Mouse (Mus musculus) C2C12 (cell line): ENCODE measurements around the gene Phtf2. TPM values are rescaled to one million over a fixed set of nuclear protein-coding genes. Genes with fewer than 3 reads are reported as not detected.
"Not testable (repeated sequence)": the region's sequence is repeated elsewhere in the genome, so short reads cannot be mapped to it uniquely, and the experiment has no call there.

Experiments
- H3K27me3 ChIP-seq: one replicate; pipeline ENCODE4 v1.6.1; 2011; ENCODE audit not compliant: control insufficient read depth, insufficient read depth, insufficient read length
- H3K36me3 ChIP-seq: one replicate; pipeline ENCODE4 v1.6.1; 2011; ENCODE audit not compliant: control insufficient read depth, insufficient read depth
- H3K4me3 ChIP-seq: one replicate; pipeline ENCODE4 v1.5.1; 2011; ENCODE audit warnings: mild to moderate bottlenecking, control low read depth; ENCODE audit not compliant: poor library complexity, insufficient read depth, severe bottlenecking
- H3K79me2 ChIP-seq: one replicate; pipeline ENCODE4 v1.6.1; 2011; ENCODE audit not compliant: control insufficient read depth, insufficient read depth
- H3K79me3 ChIP-seq: one replicate; pipeline ENCODE4 v1.6.1; 2011; ENCODE audit warnings: low read depth, control low read depth
- H3ac ChIP-seq: one replicate; pipeline ENCODE3; 2011; ENCODE audit warnings: low read depth; ENCODE audit not compliant: control insufficient read depth, insufficient read length
- CEBPB ChIP-seq: IDR thresholded peaks from one replicate; pipeline ENCODE4 v1.6.1; 2011; ENCODE audit warnings: low read depth, mild to moderate bottlenecking, control low read depth, moderate library complexity
- CTCF ChIP-seq: IDR thresholded peaks from one replicate; pipeline ENCODE4 v1.5.1; 2011; ENCODE audit not compliant: control insufficient read depth, insufficient read depth, insufficient read length
- FOSL1 ChIP-seq: IDR thresholded peaks from one replicate; pipeline ENCODE4 v1.8.0; 2011; ENCODE audit warnings: mild to moderate bottlenecking, low read length; ENCODE audit not compliant: poor library complexity, insufficient read depth, severe bottlenecking
- MAX ChIP-seq: IDR thresholded peaks from one replicate; pipeline ENCODE4 v1.6.1; 2011; ENCODE audit warnings: mild to moderate bottlenecking, control low read depth
- MYOD1 ChIP-seq: IDR thresholded peaks from one replicate; pipeline ENCODE4 v1.6.1; 2011; ENCODE audit warnings: low read depth; ENCODE audit not compliant: control insufficient read depth, insufficient read length
- MYOG ChIP-seq: IDR thresholded peaks from one replicate; pipeline ENCODE4 v1.6.1; 2011; ENCODE audit not compliant: control insufficient read depth, insufficient read length; ENCODE audit errors: extremely low read depth
- USF1 ChIP-seq: IDR thresholded peaks from one replicate; pipeline ENCODE4 v1.6.1; 2011; ENCODE audit warnings: low read depth, mild to moderate bottlenecking, control low read depth, moderate library complexity
- polyA plus RNA-seq: library from polyadenylated mRNA; unstranded; fragments of >200 nt; fragmentation: generic; extraction: Trizol; gene quantifications from one replicate; pipeline ENCODE4 v1.2.1, GENCODE M21; 2012; ENCODE audit warnings: missing spikeins

The Phtf2 gene
- polyA plus RNA-seq, 1 experiment = 3.4 TPM

- no peak overlapping the region for H3ac ChIP-seq
- no peaks in the 10 kb centered on the region for H3K27me3 ChIP-seq
- H3K36me3 ChIP-seq = no peaks in the 10 kb centered on the region
- H3K4me3 ChIP-seq = no peak overlapping the region
- H3K79me2 ChIP-seq = no peaks in the 10 kb centered on the region
- TF ChIP-seq USF1 = no peak
- TF ChIP-seq MYOD1 = peak; percentile 56
- no peaks in the 10 kb centered on the region for H3K79me3 ChIP-seq
Measured at GRCm38 (mm10) chr5:20749535-20749934, 132.4 kb downstream of the Phtf2 start.

- Histone ChIP-seq H3K79me2 (no peaks in the 10 kb centered on the region), H3K4me3 (no peak overlapping the region), H3ac (no peak overlapping the region), H3K27me3 (no peaks in the 10 kb centered on the region), H3K79me3 (no peaks in the 10 kb centered on the region), H3K36me3 (no peaks in the 10 kb centered on the region)
- TF ChIP-seq CEBPB = no peak
Measured at GRCm38 (mm10) chr5:20748856-20749255, 133.1 kb downstream of the Phtf2 start.

GRCm38 (mm10) chr5:20748142-20748541, 133.8 kb downstream of the Phtf2 start:
- H3K79me2 ChIP-seq = no peaks in the 10 kb centered on the region
- no peaks in the 10 kb centered on the region for H3K27me3 ChIP-seq
- no peak overlapping the region for H3ac ChIP-seq
- no peak for TF ChIP-seq FOSL1
- TF ChIP-seq USF1 = no peak
- TF ChIP-seq MAX = no peak
- no peak for TF ChIP-seq CEBPB
- no peak for TF ChIP-seq MYOD1
- no peak for TF ChIP-seq CTCF
- TF ChIP-seq MYOG = no peak
- H3K79me3 ChIP-seq = no peaks in the 10 kb centered on the region
- no peak overlapping the region for H3K4me3 ChIP-seq
- H3K36me3 ChIP-seq = no peaks in the 10 kb centered on the region

GRCm38 (mm10) chr5:20741936-20742335, 140.0 kb downstream of the Phtf2 start:
- Histone ChIP-seq H3K4me3 (no peak overlapping the region), H3K79me3 (no peaks in the 10 kb centered on the region), H3K79me2 (no peaks in the 10 kb centered on the region), H3K36me3 (no peaks in the 10 kb centered on the region), H3ac (no peak overlapping the region), H3K27me3 (no peaks in the 10 kb centered on the region)
- TF ChIP-seq MAX (no peak), FOSL1 (no peak), USF1 (no peak), MYOG (no peak), CTCF (no peak), CEBPB (no peak), MYOD1 (no peak)

GRCm38 (mm10) chr5:20741193-20741592, 140.7 kb downstream of the Phtf2 start:
- Histone ChIP-seq H3K4me3 (no peak overlapping the region), H3K36me3 (no peaks in the 10 kb centered on the region), H3K79me3 (no peaks in the 10 kb centered on the region), H3ac (no peak overlapping the region), H3K27me3 (no peaks in the 10 kb centered on the region), H3K79me2 (no peaks in the 10 kb centered on the region)
- TF ChIP-seq MAX (no peak), CEBPB (no peak), FOSL1 (no peak), USF1 (no peak), CTCF (no peak), MYOG (no peak), MYOD1 (no peak)

- H3K79me3 ChIP-seq = no peaks in the 10 kb centered on the region
- no peaks in the 10 kb centered on the region for H3K36me3 ChIP-seq
- H3ac ChIP-seq = no peak overlapping the region
- H3K27me3 ChIP-seq = no peaks in the 10 kb centered on the region
- H3K4me3 ChIP-seq = no peak overlapping the region
- TF ChIP-seq MYOG = no peak
- peak; percentile 58 for TF ChIP-seq CTCF
- H3K79me2 ChIP-seq = no peaks in the 10 kb centered on the region
Measured at GRCm38 (mm10) chr5:20738795-20739194, 143.1 kb downstream of the Phtf2 start.

GRCm38 (mm10) chr5:20723226-20723625, 158.7 kb downstream of the Phtf2 start:
- not testable (repeated sequence) for H3K79me2 ChIP-seq, H3K4me3 ChIP-seq, H3K27me3 ChIP-seq, H3K36me3 ChIP-seq, H3ac ChIP-seq, H3K79me3 ChIP-seq
